ENCODE assay signal across 23 mouse cellular contexts in the genomic region with DNA sequence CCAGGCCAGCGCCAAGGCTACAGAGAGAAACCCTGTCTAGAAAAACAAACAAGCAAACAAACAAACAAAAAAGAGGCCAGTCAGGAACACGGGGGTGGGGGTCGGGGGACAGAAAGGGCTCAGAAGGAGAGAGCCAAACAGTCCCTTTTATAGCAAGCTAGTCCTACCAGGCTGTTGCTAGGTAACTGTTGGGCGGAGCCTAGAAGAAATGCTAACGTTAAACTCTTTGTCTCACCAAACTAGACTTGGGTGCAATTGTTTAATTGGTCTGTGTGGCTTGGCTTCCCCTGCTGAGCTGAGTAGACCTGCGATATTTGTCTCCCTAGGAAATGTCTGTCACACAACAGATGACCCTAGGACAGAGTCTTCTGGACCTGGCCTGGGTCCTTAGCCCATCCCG.
"Had no signal": no experiment of that assay in that cellular context is flagged by ENCODE, and none has a peak within 500 bp of the region (broad histone marks: within the 10 kb centered on the region; RNA-seq: fewer than 3 reads in every experiment).

No protein-coding gene starts in this region.

- H3K27me3 ChIP-seq: heart, embryonic 12.5 days; hindbrain, embryonic 12.5 days; intestine, embryonic 15.5 days had no signal

- DNase-seq: gastrocnemius, postnatal 14 days; gastrocnemius, postnatal 36 days; heart, adult 11 months; heart, adult 2 months; heart, postnatal 10 days; heart, postnatal 4 days; kidney, adult 18-20 months; kidney, adult 8-10 months; kidney, postnatal 10 days; kidney, postnatal 36 days; layer of hippocampus, adult 9-11 months; layer of hippocampus, postnatal 36 days; left cerebral cortex, postnatal 4 days had no signal

- H3K4me3 ChIP-seq: heart, adult 2 months; heart, embryonic 12.5 days; hindbrain, embryonic 10.5 days; hindbrain, embryonic 12.5 days; intestine, embryonic 15.5 days; limb, embryonic 13.5 days; limb, embryonic 15.5 days had no signal

- H3K4me2 ChIP-seq: heart, embryonic 12.5 days; hindbrain, embryonic 12.5 days; hindbrain, embryonic 14.5 days; intestine, embryonic 15.5 days; limb, embryonic 13.5 days; limb, embryonic 15.5 days had no signal

- H3K4me1 ChIP-seq: heart, embryonic 12.5 days; hindbrain, embryonic 12.5 days; intestine, embryonic 15.5 days; limb, embryonic 13.5 days; limb, embryonic 15.5 days had no signal

- ATAC-seq: hindbrain, embryonic 16.5 days; inflammation-experienced regulatory T-cells, adult 6 months; intestine, embryonic 15.5 days; intestine, postnatal 0 days had no signal

- H3K9me3 ChIP-seq: heart, embryonic 12.5 days; hindbrain, embryonic 10.5 days; hindbrain, embryonic 12.5 days; intestine, embryonic 15.5 days; limb, embryonic 13.5 days; limb, embryonic 15.5 days had no signal

- H3K27ac ChIP-seq: heart, adult 2 months; hindbrain, embryonic 10.5 days; hindbrain, embryonic 12.5 days; hindbrain, embryonic 14.5 days; intestine, embryonic 15.5 days; limb, embryonic 13.5 days; limb, embryonic 15.5 days had no signal

- H3K36me3 ChIP-seq: heart, embryonic 12.5 days; hindbrain, embryonic 10.5 days; hindbrain, embryonic 12.5 days; intestine, embryonic 15.5 days; limb, embryonic 13.5 days; limb, embryonic 15.5 days had no signal

- H3K9ac ChIP-seq: heart, embryonic 12.5 days; hindbrain, embryonic 12.5 days; hindbrain, embryonic 14.5 days; intestine, embryonic 15.5 days; limb, embryonic 13.5 days; limb, embryonic 15.5 days had no signal
